Mouse (Mus musculus): Measurements from ENCODE around the gene Atad2b. TPM values are rescaled to one million over a fixed set of nuclear protein-coding genes. Genes with fewer than 3 reads are reported as not detected.
"Not testable (repeated sequence)": the region's sequence is repeated elsewhere in the genome, so short reads cannot be mapped to it uniquely, and the experiment has no call there.

The Atad2b gene
- polyA plus RNA-seq, 1 experiment from 2014 or later: 9.6 TPM

GRCm38 (mm10) chr12:5008638-5009037 lies 91.5 kb downstream of the Atad2b start:
- H3K4me1 ChIP-seq; ATAC-seq (ENCODE audit: insufficient number of reproducible peaks, low FRiP score, low TSS enrichment, low read depth): not testable (repeated sequence)
- WGBS: 82% methylated on average over 2 of the region's 2 CpGs

DNA sequence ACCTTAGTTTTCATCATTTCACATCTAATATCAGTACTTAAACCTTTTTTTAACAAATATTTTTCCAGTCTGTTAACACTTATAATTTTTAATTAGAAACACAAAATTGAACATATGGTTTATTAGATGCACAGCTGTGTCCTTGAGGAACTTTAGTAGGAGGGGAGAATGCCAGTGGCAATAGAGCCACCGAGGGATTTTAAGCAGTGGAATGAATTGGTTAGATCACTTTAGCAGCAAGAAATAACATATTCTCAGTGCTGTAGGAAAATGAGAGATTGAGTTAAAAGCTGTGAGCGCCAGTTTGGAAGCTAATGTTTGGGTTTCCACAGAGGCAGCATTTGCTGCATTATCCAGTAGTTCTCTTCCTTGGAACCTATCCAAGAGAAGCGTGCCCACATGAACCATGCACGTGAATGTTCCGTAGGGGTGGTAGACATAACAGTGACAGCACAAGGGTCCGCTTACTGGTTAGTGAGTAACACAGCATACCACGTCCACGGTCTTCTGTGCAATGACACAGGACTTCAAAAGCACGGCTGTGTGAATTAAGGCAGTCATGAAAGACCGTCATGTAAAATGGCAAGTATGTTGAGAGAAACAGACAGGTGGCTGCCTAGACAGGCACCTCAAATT lies 108.2 kb downstream of the Atad2b start:
- Histone ChIP-seq H3K27ac (no peak overlapping the region), H3K4me3 (no peak overlapping the region), H3K4me2 (no peak overlapping the region), H3K4me1 (no peaks in the 10 kb centered on the region), H3K36me3 (peaks cover 17% of the 10 kb centered on the region), H3K27me3 (no peaks in the 10 kb centered on the region), H3K9ac (no peak overlapping the region), H3K9me3 (no peaks in the 10 kb centered on the region)
- no peak for ATAC-seq (ENCODE audit: insufficient number of reproducible peaks, low FRiP score, low TSS enrichment, low read depth)
- 79% methylated on average over 10 of the region's 10 CpGs for WGBS

More at GRCm38 (mm10) chr12:5008638-5009037, 91.5 kb downstream of the Atad2b start:
- not testable (repeated sequence) for H3K4me3 ChIP-seq, H3K9me3 ChIP-seq, H3K27ac ChIP-seq, H3K9ac ChIP-seq, H3K4me2 ChIP-seq, H3K27me3 ChIP-seq
- peaks cover 12% of the 10 kb centered on the region for H3K36me3 ChIP-seq

DNA sequence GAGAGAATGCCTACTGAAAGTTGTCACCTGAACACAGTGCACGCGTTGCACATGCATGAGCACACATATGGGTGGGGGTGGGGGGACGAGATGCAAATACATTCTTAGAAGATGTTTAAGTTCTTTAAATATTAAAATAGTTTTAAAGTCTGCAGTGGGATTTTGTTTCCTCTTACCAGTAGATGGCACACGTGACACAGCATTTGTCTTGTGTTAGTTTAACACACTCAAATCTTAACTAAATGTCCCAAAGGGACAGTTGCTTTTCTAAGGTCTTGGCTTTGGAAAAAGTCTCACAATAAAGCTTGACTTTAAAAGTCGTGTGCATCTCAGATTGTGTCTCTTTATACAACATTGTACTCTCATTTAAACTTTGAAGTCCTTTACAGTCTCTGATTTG lies 111.9 kb downstream of the Atad2b start:
- peaks cover 31% of the 10 kb centered on the region for H3K36me3 ChIP-seq
- 72% methylated on average over 5 of the region's 5 CpGs for WGBS
- H3K4me1 ChIP-seq: no peaks in the 10 kb centered on the region
- no peak for ATAC-seq (ENCODE audit: insufficient number of reproducible peaks, low FRiP score, low TSS enrichment, low read depth)
- H3K4me2 ChIP-seq: no peak overlapping the region
- no peak overlapping the region for H3K27ac ChIP-seq
- H3K4me3 ChIP-seq: no peak overlapping the region
- no peak overlapping the region for H3K9ac ChIP-seq
- H3K9me3 ChIP-seq: no peaks in the 10 kb centered on the region
- H3K27me3 ChIP-seq: no peaks in the 10 kb centered on the region

- Histone ChIP-seq H3K4me1 (no peaks in the 10 kb centered on the region), H3K9me3 (no peaks in the 10 kb centered on the region), H3K4me2 (no peak overlapping the region), H3K4me3 (no peak overlapping the region), H3K27ac (no peak overlapping the region), H3K27me3 (no peaks in the 10 kb centered on the region), H3K36me3 (peaks cover 39% of the 10 kb centered on the region), H3K9ac (no peak overlapping the region)
- ATAC-seq (ENCODE audit: insufficient number of reproducible peaks, low FRiP score, low TSS enrichment, low read depth): no peak
- 92% methylated on average over 2 of the region's 2 CpGs for WGBS
These were observed 120.9 kb downstream of the Atad2b start for GRCm38 (mm10) chr12:5038008-5038407.

- no peak overlapping the region for H3K4me3 ChIP-seq
- H3K27me3 ChIP-seq: no peaks in the 10 kb centered on the region
- ATAC-seq (ENCODE audit: insufficient number of reproducible peaks, low FRiP score, low TSS enrichment, low read depth): no peak
- no peak overlapping the region for H3K4me2 ChIP-seq
- H3K4me1 ChIP-seq: no peaks in the 10 kb centered on the region
- H3K27ac ChIP-seq: no peak overlapping the region
- H3K36me3 ChIP-seq: peaks cover 16% of the 10 kb centered on the region
- WGBS: 88% methylated on average over 15 of the region's 15 CpGs
- H3K9me3 ChIP-seq: no peaks in the 10 kb centered on the region
- H3K9ac ChIP-seq: no peak overlapping the region
These were observed 127.0 kb downstream of the Atad2b start for GRCm38 (mm10) chr12:5044141-5044540.

DNA sequence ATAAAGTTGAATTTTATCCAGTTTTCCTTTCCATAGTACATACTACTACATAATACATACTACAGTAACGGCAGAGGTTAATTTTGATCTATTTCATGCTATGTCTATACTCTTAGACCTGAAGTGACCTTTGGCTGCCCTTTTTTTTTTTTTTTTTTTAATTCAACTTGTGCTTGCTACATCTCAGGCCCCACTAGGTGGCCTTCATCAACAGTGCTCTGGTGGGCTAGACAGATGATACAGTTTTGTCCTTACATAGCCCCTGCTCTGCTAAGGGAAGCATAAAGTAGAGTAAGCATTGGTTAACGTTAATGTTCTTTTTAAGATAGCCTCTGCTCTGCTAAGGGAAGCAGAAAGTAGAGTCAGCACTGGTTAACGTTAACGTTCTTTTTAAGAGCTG lies 131.0 kb downstream of the Atad2b start:
- H3K4me3 ChIP-seq: no peak overlapping the region
- 89% methylated on average over 4 of the region's 4 CpGs for WGBS

DNA sequence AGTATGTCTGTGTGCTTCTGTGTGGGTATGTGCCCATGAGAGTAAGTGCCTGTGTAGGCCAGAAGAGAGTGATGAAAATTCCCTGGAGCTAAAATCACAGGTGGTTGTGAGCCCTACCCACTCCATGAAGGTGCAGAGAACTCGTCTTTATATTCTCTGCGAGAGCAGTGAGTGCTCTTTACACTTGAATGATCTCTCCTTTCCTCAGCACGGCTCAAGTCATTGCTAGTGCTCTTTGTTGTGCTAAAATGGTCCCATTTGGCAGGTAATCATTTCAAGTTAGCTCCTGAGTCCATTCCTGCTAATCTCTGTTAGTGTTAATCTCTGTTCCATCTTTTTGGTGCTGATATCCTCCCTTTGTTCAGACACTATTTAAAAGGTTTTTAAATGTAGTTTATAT lies 150.4 kb downstream of the Atad2b start:
- H3K27me3 ChIP-seq: no peaks in the 10 kb centered on the region
- 48% methylated on average over 3 of the region's 3 CpGs for WGBS
- no peak overlapping the region for H3K4me2 ChIP-seq
- no peak overlapping the region for H3K9ac ChIP-seq
- no peak overlapping the region for H3K27ac ChIP-seq
- H3K4me1 ChIP-seq: no peaks in the 10 kb centered on the region
- no peaks in the 10 kb centered on the region for H3K36me3 ChIP-seq
- ATAC-seq (ENCODE audit: insufficient number of reproducible peaks, low FRiP score, low TSS enrichment, low read depth): no peak
- no peak overlapping the region for H3K4me3 ChIP-seq
- no peaks in the 10 kb centered on the region for H3K9me3 ChIP-seq

More for the DNA sequence above, 131.0 kb downstream of the Atad2b start:
- Histone ChIP-seq H3K9me3 (peaks cover 15% of the 10 kb centered on the region), H3K36me3 (peaks cover 6% of the 10 kb centered on the region), H3K4me1 (no peaks in the 10 kb centered on the region), H3K4me2 (no peak overlapping the region), H3K27me3 (no peaks in the 10 kb centered on the region), H3K9ac (no peak overlapping the region), H3K27ac (no peak overlapping the region)
- ATAC-seq (ENCODE audit: insufficient number of reproducible peaks, low FRiP score, low TSS enrichment, low read depth): no peak

DNA sequence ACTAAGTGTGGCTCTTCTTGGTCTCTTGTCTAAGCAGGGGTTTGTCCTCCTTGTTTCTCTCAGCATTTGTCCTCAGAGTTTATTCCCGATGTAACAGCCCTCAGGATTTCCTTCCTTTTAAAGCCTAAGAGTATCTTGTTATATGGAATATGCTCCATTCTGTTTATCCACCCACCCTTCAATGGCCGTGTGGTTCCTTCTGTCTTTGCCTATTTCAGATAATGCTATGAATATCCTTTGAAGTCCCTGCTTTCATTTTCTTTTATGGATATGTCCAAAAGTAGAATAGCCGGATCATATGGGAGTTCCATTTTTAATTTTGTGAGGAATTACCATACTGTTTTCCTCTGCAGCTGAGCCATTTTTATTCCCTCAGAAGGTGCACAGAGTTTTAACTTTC lies 153.0 kb downstream of the Atad2b start:
- Histone ChIP-seq H3K4me2 (no peak overlapping the region), H3K4me3 (no peak overlapping the region), H3K27ac (no peak overlapping the region), H3K4me1 (no peaks in the 10 kb centered on the region), H3K9me3 (no peaks in the 10 kb centered on the region), H3K27me3 (no peaks in the 10 kb centered on the region), H3K9ac (no peak overlapping the region), H3K36me3 (no peaks in the 10 kb centered on the region)
- WGBS: 73% methylated on average over 3 of the region's 3 CpGs
- no peak for ATAC-seq (ENCODE audit: insufficient number of reproducible peaks, low FRiP score, low TSS enrichment, low read depth)

- 80% methylated on average over 12 of the region's 12 CpGs for WGBS
- no peaks in the 10 kb centered on the region for H3K36me3 ChIP-seq
- H3K9ac ChIP-seq: no peak overlapping the region
- H3K4me1 ChIP-seq: no peaks in the 10 kb centered on the region
- no peaks in the 10 kb centered on the region for H3K27me3 ChIP-seq
- ATAC-seq (ENCODE audit: insufficient number of reproducible peaks, low FRiP score, low TSS enrichment, low read depth): no peak
- H3K9me3 ChIP-seq: no peaks in the 10 kb centered on the region
- no peak overlapping the region for H3K4me2 ChIP-seq
- H3K4me3 ChIP-seq: no peak overlapping the region
- H3K27ac ChIP-seq: no peak overlapping the region
These were observed 156.0 kb downstream of the Atad2b start for GRCm38 (mm10) chr12:5073191-5073590.

- Histone ChIP-seq H3K27ac (no peak overlapping the region), H3K36me3 (peaks cover 56% of the 10 kb centered on the region), H3K4me2 (no peak overlapping the region), H3K9me3 (no peaks in the 10 kb centered on the region), H3K4me3 (no peak overlapping the region), H3K4me1 (no peaks in the 10 kb centered on the region), H3K27me3 (no peaks in the 10 kb centered on the region), H3K9ac (no peak overlapping the region)
- no peak for ATAC-seq (ENCODE audit: insufficient number of reproducible peaks, low FRiP score, low TSS enrichment, low read depth)
- 93% methylated on average over 4 of the region's 4 CpGs for WGBS
These were observed 164.3 kb downstream of the Atad2b start for GRCm38 (mm10) chr12:5081480-5081879.

DNA sequence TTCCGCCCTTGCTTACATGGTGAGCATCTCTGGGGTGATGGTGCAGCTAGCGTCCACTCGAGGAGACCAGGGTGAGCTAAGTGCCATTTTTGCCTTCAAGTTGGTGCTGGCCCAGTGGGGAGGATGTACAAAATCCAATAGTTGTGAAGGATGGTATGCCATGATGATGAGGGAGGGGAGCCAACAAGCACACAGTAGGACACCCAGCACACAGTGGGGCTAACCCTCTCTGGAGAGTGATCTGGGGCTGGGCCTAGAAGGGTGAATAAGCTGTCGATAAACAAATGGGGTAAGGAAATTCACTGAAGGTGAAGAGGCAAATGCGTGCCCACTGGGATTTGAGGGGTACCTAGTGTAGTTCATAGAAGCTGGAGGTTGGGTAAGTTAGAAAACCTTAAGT lies 167.6 kb downstream of the Atad2b start:
- Histone ChIP-seq H3K4me2 (no peak overlapping the region), H3K27me3 (no peaks in the 10 kb centered on the region), H3K9ac (no peak overlapping the region), H3K27ac (no peak overlapping the region), H3K9me3 (no peaks in the 10 kb centered on the region), H3K4me1 (peaks cover 8% of the 10 kb centered on the region; the same call in 1 of the 2 replicates), H3K4me3 (no peak overlapping the region), H3K36me3 (peaks cover 62% of the 10 kb centered on the region)
- 94% methylated on average over 5 of the region's 5 CpGs for WGBS
- ATAC-seq (ENCODE audit: insufficient number of reproducible peaks, low FRiP score, low TSS enrichment, low read depth): no peak

DNA sequence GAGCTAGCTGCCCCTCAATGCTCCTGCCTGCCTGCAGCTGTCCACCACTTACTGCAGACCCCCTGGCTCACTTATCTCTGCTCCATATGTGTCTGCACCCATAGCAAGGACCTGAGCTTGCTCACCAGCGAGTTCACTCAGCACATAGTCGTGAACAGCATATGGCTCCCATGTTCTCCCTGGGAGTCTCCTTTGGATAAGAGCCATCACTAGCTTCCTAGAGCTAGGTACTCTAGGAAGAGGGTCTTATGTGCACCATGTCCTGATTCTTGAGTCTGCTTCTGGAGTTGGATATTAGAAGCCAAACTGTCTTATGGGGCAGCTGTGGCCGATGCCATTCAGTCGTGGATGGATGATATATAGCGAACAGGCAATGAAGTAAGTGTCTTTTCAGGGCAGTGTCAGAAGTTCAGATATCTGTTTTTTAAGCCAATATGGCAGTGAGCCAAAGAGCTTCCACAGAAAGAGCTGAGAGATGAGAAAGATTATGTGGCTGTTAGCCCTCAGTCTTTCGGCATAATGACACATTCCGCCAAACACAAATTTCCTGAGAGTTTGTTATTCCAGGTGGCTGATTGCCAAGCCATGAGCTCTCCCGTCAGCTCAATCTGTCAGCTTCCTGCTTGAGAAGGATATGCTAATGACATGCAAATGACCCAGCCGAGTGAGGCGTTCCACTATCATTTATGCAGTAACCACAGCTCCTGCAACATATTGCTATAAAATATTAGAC lies 170.8 kb downstream of the Atad2b start:
- H3K4me2 ChIP-seq: no peak overlapping the region
- ATAC-seq (ENCODE audit: insufficient number of reproducible peaks, low FRiP score, low TSS enrichment, low read depth): no peak
- WGBS: 38% methylated on average over 10 of the region's 10 CpGs
- peaks cover 8% of the 10 kb centered on the region; the same call in 1 of the 2 replicates for H3K4me1 ChIP-seq
- H3K9ac ChIP-seq: no peak overlapping the region
- H3K36me3 ChIP-seq: peaks cover 56% of the 10 kb centered on the region
- H3K27ac ChIP-seq: no peak overlapping the region
- no peaks in the 10 kb centered on the region for H3K9me3 ChIP-seq
- no peaks in the 10 kb centered on the region for H3K27me3 ChIP-seq
- no peak overlapping the region for H3K4me3 ChIP-seq

All from limb, embryonic 15.5 days (tissue).